Mouse (Mus musculus) brain, embryonic 14.5 days (tissue): ENCODE results near the gene Rem2.

ENCODE experiments used
- CTCF ChIP-seq: fragments of 200-500 bp; IDR thresholded peaks from 2 replicates; pipeline ENCODE4 v1.5.1; 2012; ENCODE audit warnings: inconsistent platforms, mild to moderate bottlenecking, moderate library complexity, borderline replicate concordance; ENCODE audit not compliant: insufficient read depth, insufficient read length; ENCODE audit errors: extremely low read depth
- POLR2A ChIP-seq: fragments of 200-500 bp; IDR thresholded peaks from 2 replicates; pipeline ENCODE4 v1.6.1; 2012; ENCODE audit warnings: mild to moderate bottlenecking, inconsistent platforms, borderline replicate concordance; ENCODE audit not compliant: poor library complexity, insufficient read depth, insufficient read length, severe bottlenecking; ENCODE audit errors: extremely low read depth

- no peak for TF ChIP-seq CTCF
- no peak for TF ChIP-seq POLR2A
Observed at GRCm38 (mm10) chr14:54433941-54434531, 41.9 kb upstream of the Rem2 start.
